ENCODE assay signal across 13 mouse cellular contexts in the genomic region with DNA sequence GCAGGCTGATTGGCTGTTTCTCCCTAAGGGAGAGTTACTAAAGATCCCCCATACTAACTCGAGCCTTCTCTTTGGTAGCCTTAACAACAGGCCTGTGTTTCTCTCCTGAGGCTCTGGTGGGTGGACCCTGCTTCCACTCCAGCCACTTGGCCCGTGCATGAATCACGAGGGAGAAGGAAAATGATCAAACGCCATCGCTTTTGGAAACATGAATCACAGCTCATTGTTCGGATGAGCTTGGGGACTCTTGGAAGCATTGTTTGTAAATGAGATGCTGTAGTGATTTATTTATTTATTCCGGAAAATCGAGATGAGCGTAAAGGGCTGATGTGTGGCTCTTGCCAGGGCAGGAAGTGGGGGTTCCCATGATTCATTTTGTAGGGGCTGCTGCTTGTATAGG. TPM values are rescaled to one million over a fixed set of nuclear protein-coding genes. Genes with fewer than 3 reads are reported as not detected.
DNase-seq lines count a peak whose midpoint lies in the region; ATAC-seq lines count a peak whose summit lies in the region.
"Had no signal": no experiment of that assay in that cellular context is flagged by ENCODE, and none has a peak within 500 bp of the region (broad histone marks: within the 10 kb centered on the region; RNA-seq: fewer than 3 reads in every experiment).

No protein-coding gene starts in this region.

- peak; percentile 71 for DNase-seq in heart, adult 8-10 months (ENCODE audit: low spot score)
- DNase-seq in adrenal gland, postnatal 14 days: peak; percentile 61
- DNase-seq in heart, adult 9 months (ENCODE audit: low spot score in 2 of 2): peak; percentile 61 to 70
- DNase-seq in kidney, postnatal 36 days: peak; percentile 51 to 68
- DNase-seq in cerebellum, postnatal 14 days: no peak
- DNase-seq: cerebellum, adult 8-10 months; liver, postnatal 0 days; right cerebral cortex, postnatal 25 days; thymus, adult 18-20 months had no signal

- no peak overlapping the region for H3K27ac ChIP-seq in heart, embryonic 12.5 days (ENCODE audit: poor library complexity, severe bottlenecking)
- H3K27ac ChIP-seq in neural tube, embryonic 15.5 days (replicated peaks): no peak overlapping the region

- WGBS in heart, embryonic 12.5 days: 72% methylated on average over 9 of the region's 9 CpGs
- 54% methylated on average over 9 of the region's 9 CpGs for WGBS in neural tube, embryonic 15.5 days

- H3K4me3 ChIP-seq in heart, embryonic 12.5 days: no peak overlapping the region
- no peak overlapping the region for H3K4me3 ChIP-seq in neural tube, embryonic 15.5 days (replicated peaks)
- H3K4me3 ChIP-seq: erythroblast, embryonic 14.5 days; myocyte had no signal

- no peak for ATAC-seq in heart, embryonic 12.5 days (ENCODE audit: insufficient number of reproducible peaks, low FRiP score)
- no peak for ATAC-seq in neural tube, embryonic 15.5 days (ENCODE audit: low FRiP score)
- ATAC-seq: liver, postnatal 0 days had no signal

- no peaks in the 10 kb centered on the region for H3K27me3 ChIP-seq in heart, embryonic 12.5 days (replicated peaks)
- H3K27me3 ChIP-seq in neural tube, embryonic 15.5 days (replicated peaks): peaks cover 29% of the 10 kb centered on the region

- H3K9ac ChIP-seq in heart, embryonic 12.5 days: no peak overlapping the region
- H3K9ac ChIP-seq in neural tube, embryonic 15.5 days (replicated peaks): no peak overlapping the region
- H3K9ac ChIP-seq: liver, postnatal 0 days had no signal

- H3K4me2 ChIP-seq in heart, embryonic 12.5 days: no peak overlapping the region
- H3K4me2 ChIP-seq in neural tube, embryonic 15.5 days: no peak overlapping the region

- H3K4me1 ChIP-seq in heart, embryonic 12.5 days (replicated peaks): peaks cover 55% of the 10 kb centered on the region
- H3K4me1 ChIP-seq in neural tube, embryonic 15.5 days: peaks cover 35% of the 10 kb centered on the region

- H3K9me3 ChIP-seq in heart, embryonic 12.5 days (replicated peaks): no peaks in the 10 kb centered on the region
- no peaks in the 10 kb centered on the region for H3K9me3 ChIP-seq in neural tube, embryonic 15.5 days (replicated peaks)

- H3K36me3 ChIP-seq in heart, embryonic 12.5 days: no peaks in the 10 kb centered on the region
- no peaks in the 10 kb centered on the region for H3K36me3 ChIP-seq in neural tube, embryonic 15.5 days

RNA-seq across cellular contexts. Expression of a gene that starts 3.5 kb away (rescaled TPM):
- 10 to 100 TPM; 26.9 to 29.2 (median 27.7) TPM for total RNA-seq in heart, adult 8-10 months (2022)
- polyA plus RNA-seq in heart, embryonic 12.5 days (2016; fragmentation: Nextera tagmentation; extraction: Ambion mirVana): 31.9 and 32.1 TPM in 2 replicates
- 117 and 125 TPM in 2 replicates for total RNA-seq in adrenal gland, postnatal 14 days (2021)
- 5.7 and 9.2 TPM in 2 replicates for polyA plus RNA-seq in neural tube, embryonic 15.5 days (2015; fragmentation: Nextera tagmentation; extraction: Ambion mirVana)
- polyA plus RNA-seq: erythroblast, embryonic 14.5 days had no signal

Comparison
In these comparisons a context has a peak if more than half of its experiments do, and no peak if none do; other contexts are left out.
1. DNase-seq: peak in heart, adult 8-10 months (single experiment), adrenal gland, postnatal 14 days (single experiment), heart, adult 9 months (2 of 2) and kidney, postnatal 36 days (2 of 2); none in cerebellum, postnatal 14 days (0 of 2).